Mouse (Mus musculus): ENCODE measurements at regions not wholly inside any gene's neighbourhood (a gene's known extent, or its start where the extent isn't known, plus 50 kb on each side); places are given as distances from the start of the nearest gene placed in this dataset.

DNA sequence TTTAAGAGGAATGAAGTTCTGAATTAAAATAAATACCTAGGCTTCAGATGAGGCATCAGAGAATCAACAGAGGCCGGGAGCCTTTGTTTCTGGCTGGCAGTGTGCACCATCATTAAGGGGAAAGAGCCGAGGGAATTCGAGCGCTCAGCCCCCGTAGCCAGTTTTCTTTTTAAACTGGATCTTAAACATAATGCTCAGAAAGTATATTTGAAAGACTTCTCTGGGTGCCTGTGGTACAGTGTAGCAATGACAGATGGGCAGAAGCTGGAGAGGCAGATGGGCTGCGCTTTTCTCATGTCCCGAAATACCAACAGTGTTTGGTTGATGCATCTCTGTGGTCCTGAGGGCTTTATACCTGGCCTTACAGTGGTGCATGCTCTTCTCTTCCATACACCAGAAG is 247.6 kb downstream of the Tmem38b start:
- TF ChIP-seq CTCF (IDR thresholded peaks at IDR 0.05) (no peak), EP300 (IDR thresholded peaks at IDR 0.05) (no peak)

Measured in lung, postnatal 0 days (tissue).